Comparison of ENCODE assay signal across 28 mouse cellular contexts in the genomic region with DNA sequence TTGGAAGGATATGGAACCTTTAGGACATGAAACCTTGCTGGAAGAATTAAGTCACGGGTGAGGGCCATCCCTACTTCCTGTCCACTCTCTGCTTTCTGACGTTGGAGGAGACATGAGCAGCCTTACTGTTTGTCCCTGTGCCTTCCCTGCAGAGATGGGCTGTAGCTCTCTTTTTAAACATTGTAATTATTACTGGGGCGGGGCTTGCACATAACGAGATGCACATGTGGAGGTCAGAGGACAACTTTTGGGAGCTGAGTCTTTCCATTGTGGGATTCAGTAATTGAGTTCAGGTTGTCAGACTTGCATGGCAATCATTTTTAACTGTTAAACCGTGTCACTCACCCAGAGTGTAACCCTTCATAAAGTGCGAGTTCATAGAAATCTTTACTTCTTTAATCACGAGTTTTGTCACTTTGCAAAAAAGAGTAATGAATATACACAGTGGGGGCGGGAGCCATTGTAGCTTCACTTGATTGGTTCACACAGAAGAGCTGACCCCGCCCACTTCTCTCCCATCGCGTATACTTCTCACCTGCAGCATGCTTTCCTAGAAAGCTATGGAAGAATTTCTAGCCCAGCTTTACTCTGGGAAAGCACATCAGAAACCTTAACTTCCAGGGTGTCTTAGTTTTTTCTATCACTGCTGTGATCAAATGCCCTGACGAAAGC.
DNase-seq lines count a peak whose midpoint lies in the region; ATAC-seq and TF ChIP-seq lines count a peak whose summit lies in the region.
"Had no signal": no experiment of that assay in that cellular context is flagged by ENCODE, and none has a peak within 500 bp of the region (broad histone marks: within the 10 kb centered on the region; RNA-seq: fewer than 3 reads in every experiment).

No protein-coding gene starts in this region.

- DNase-seq in R1 (ENCODE audit: low read depth, low spot score) (peak; percentile 22), MN1 (ENCODE audit: low spot score) (no peak)
- peak; percentile 52 for DNase-seq in embryo, embryonic 10.5 days (ENCODE audit: low spot score)
- peak; percentile 56 for DNase-seq in hindlimb bud, embryonic 11.5 days (ENCODE audit: extremely low spot score, low read depth, low spot score)
- DNase-seq in lung, adult 2 months, result no peak
- no peak for DNase-seq in liver, postnatal 0 days
- DNase-seq in layer of hippocampus, postnatal 10 days (ENCODE audit: low spot score in 2 of 2), result no peak
- DNase-seq: adrenal gland, postnatal 10 days; B cell, adult 2 months; cerebellum, adult 9-11 months; heart, postnatal 14 days; kidney, adult 8-10 months; liver; right cerebral cortex, postnatal 14 days; thymus, postnatal 14 days had no signal

- no peak for TF ChIP-seq POLR2A in lung, adult 2 months (IDR thresholded peaks at IDR 0.05; ENCODE audit: borderline replicate concordance, extremely low read depth, low read depth, low read length)

- ATAC-seq in embryonic facial prominence, embryonic 12.5 days (ENCODE audit: insufficient number of reproducible peaks, insufficient read depth, low FRiP score, low TSS enrichment), result no peak
- no peak for ATAC-seq in liver, postnatal 0 days
- ATAC-seq: forebrain, embryonic 16.5 days; hindbrain, postnatal 0 days; intestine, embryonic 16.5 days; midbrain, embryonic 13.5 days had no signal

- TF ChIP-seq CTCF in lung, adult 2 months (IDR thresholded peaks at IDR 0.05; ENCODE audit: insufficient read depth, low read length), result no peak
- TF ChIP-seq CTCF in liver, postnatal 0 days (IDR thresholded peaks at IDR 0.05; ENCODE audit: low read depth), result no peak

- peak overlapping the region; percentile 21 for H3K4me2 ChIP-seq in embryonic facial prominence, embryonic 12.5 days (replicated peaks)
- no peak overlapping the region for H3K4me2 ChIP-seq in liver, postnatal 0 days (ENCODE audit: low read depth, low read length)
- H3K4me2 ChIP-seq: heart, embryonic 13.5 days; lung, embryonic 15.5 days; midbrain, embryonic 13.5 days; neural tube, embryonic 13.5 days had no signal

- H3K9ac ChIP-seq in embryonic facial prominence, embryonic 12.5 days, result no peak overlapping the region
- H3K9ac ChIP-seq in liver, postnatal 0 days (replicated peaks), result no peak overlapping the region
- H3K9ac ChIP-seq: heart, embryonic 13.5 days; liver, embryonic 14.5 days; lung, embryonic 15.5 days; midbrain, embryonic 13.5 days; neural tube, embryonic 13.5 days had no signal

- 0 out of 2 replicates have a peak, but pooled peaks cover 4% of the 10 kb centered on the region for H3K4me1 ChIP-seq in embryonic facial prominence, embryonic 12.5 days
- no peaks in the 10 kb centered on the region for H3K4me1 ChIP-seq in lung, adult 2 months (ENCODE audit: control insufficient read depth, insufficient read depth, low read length)
- no peaks in the 10 kb centered on the region for H3K4me1 ChIP-seq in liver, postnatal 0 days (ENCODE audit: insufficient read depth)
- H3K4me1 ChIP-seq: heart, embryonic 13.5 days; hindbrain, embryonic 10.5 days; lung, embryonic 15.5 days; midbrain, embryonic 13.5 days; neural tube, embryonic 13.5 days had no signal

- no peak for TF ChIP-seq EP300 in liver, postnatal 0 days (IDR thresholded peaks at IDR 0.05; ENCODE audit: low read depth)

- WGBS in embryonic facial prominence, embryonic 12.5 days, result 28% methylated on average over 12 of the region's 12 CpGs
- WGBS in lung, adult 2 months, result 77% methylated on average over 12 of the region's 12 CpGs
- WGBS in liver, postnatal 0 days (ENCODE audit: insufficient replicate concordance), result 69% methylated on average over 12 of the region's 12 CpGs

- no peaks in the 10 kb centered on the region for H3K9me3 ChIP-seq in embryonic facial prominence, embryonic 12.5 days
- no peaks in the 10 kb centered on the region for H3K9me3 ChIP-seq in liver, postnatal 0 days (ENCODE audit: low read length)
- H3K9me3 ChIP-seq: forebrain, embryonic 10.5 days; heart, embryonic 13.5 days; hindbrain, embryonic 10.5 days; lung, embryonic 15.5 days; midbrain, embryonic 13.5 days; neural tube, embryonic 13.5 days had no signal

- no peaks in the 10 kb centered on the region for H3K27me3 ChIP-seq in embryonic facial prominence, embryonic 12.5 days
- H3K27me3 ChIP-seq in liver, postnatal 0 days (ENCODE audit: insufficient read depth, low read length), result no peaks in the 10 kb centered on the region
- H3K27me3 ChIP-seq: heart, embryonic 13.5 days; lung, embryonic 15.5 days; midbrain, embryonic 13.5 days; neural tube, embryonic 13.5 days had no signal

- no peak overlapping the region for H3K4me3 ChIP-seq in embryonic facial prominence, embryonic 12.5 days
- H3K4me3 ChIP-seq in lung, adult 2 months (replicated peaks; ENCODE audit: extremely low read depth, low read depth, low read length), result no peak overlapping the region
- H3K4me3 ChIP-seq in liver, postnatal 0 days (ENCODE audit: low read depth, low read length), result no peak overlapping the region
- H3K4me3 ChIP-seq: forebrain, embryonic 10.5 days; heart, embryonic 13.5 days; hindbrain, embryonic 10.5 days; left cerebral cortex, adult 2 months; lung, embryonic 15.5 days; midbrain, embryonic 13.5 days; neural tube, embryonic 13.5 days had no signal

- H3K36me3 ChIP-seq in embryonic facial prominence, embryonic 12.5 days, result no peaks in the 10 kb centered on the region
- no peaks in the 10 kb centered on the region for H3K36me3 ChIP-seq in liver, postnatal 0 days (replicated peaks; ENCODE audit: insufficient read depth, low read length)
- H3K36me3 ChIP-seq: forebrain, embryonic 10.5 days; heart, embryonic 13.5 days; hindbrain, embryonic 10.5 days; lung, embryonic 15.5 days; midbrain, embryonic 13.5 days; neural tube, embryonic 13.5 days had no signal

- H3K27ac ChIP-seq in embryonic facial prominence, embryonic 12.5 days, result no peak overlapping the region
- no peak overlapping the region for H3K27ac ChIP-seq in liver, postnatal 0 days (ENCODE audit: low read depth)
- H3K27ac ChIP-seq: forebrain, embryonic 10.5 days; heart, embryonic 13.5 days; hindbrain, embryonic 10.5 days; hindbrain, postnatal 0 days; kidney, postnatal 0 days; left cerebral cortex, adult 2 months; liver, embryonic 14.5 days; lung, embryonic 15.5 days; midbrain, embryonic 13.5 days; neural tube, embryonic 13.5 days had no signal

Comparison
In these comparisons a context has a peak if more than half of its experiments do, and no peak if none do; other contexts are left out.
1. DNase-seq: peak in R1 (single experiment), embryo, embryonic 10.5 days (single experiment) and hindlimb bud, embryonic 11.5 days (single experiment); none in lung, adult 2 months (single experiment), liver, postnatal 0 days (single experiment), layer of hippocampus, postnatal 10 days (0 of 2) and MN1 (single experiment).